ENCODE assay signal across 21 mouse cellular contexts in the genomic region with DNA sequence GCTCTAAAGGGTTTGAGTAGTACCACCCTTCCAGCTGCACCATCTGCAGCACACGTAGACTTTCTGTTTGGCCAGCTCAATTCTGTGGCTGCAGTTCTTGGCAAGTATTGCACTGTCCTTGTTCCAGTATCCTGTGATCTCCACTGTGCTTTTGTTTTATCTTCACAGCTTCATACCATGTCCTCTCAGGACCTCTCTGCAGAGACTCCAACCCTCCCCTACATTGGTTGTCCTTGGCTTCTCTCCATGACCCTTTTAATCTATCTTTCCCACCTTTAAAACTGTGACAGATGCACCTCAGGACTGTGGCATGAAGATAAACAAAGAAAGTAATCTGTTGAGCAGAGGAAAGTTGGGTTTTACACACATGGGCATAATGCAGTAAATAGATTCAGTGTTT.
DNase-seq lines count a peak whose midpoint lies in the region; ATAC-seq and TF ChIP-seq lines count a peak whose summit lies in the region.
"Had no signal": no experiment of that assay in that cellular context is flagged by ENCODE, and none has a peak within 500 bp of the region (broad histone marks: within the 10 kb centered on the region; RNA-seq: fewer than 3 reads in every experiment).

No protein-coding gene starts in this region.

- 0 out of 2 replicates have a peak, but pooled peaks have one; percentile 21 for ATAC-seq in hindbrain, postnatal 0 days
- ATAC-seq in hindbrain, embryonic 12.5 days (ENCODE audit: low FRiP score): no peak
- ATAC-seq: forebrain, embryonic 14.5 days; lung, postnatal 0 days; Patski had no signal

- no peak overlapping the region for H3K4me2 ChIP-seq in hindbrain, postnatal 0 days (ENCODE audit: low read depth, low read length)
- H3K4me2 ChIP-seq in hindbrain, embryonic 12.5 days (replicated peaks): no peak overlapping the region
- H3K4me2 ChIP-seq: embryonic facial prominence, embryonic 12.5 days; neural tube, embryonic 15.5 days had no signal

- no peak overlapping the region for H3K4me3 ChIP-seq in hindbrain, postnatal 0 days (ENCODE audit: low read length)
- H3K4me3 ChIP-seq in hindbrain, embryonic 12.5 days: no peak overlapping the region
- H3K4me3 ChIP-seq: embryonic facial prominence, embryonic 12.5 days; erythroblast, embryonic 14.5 days; neural tube, embryonic 15.5 days had no signal

- no peaks in the 10 kb centered on the region for H3K9me3 ChIP-seq in hindbrain, postnatal 0 days (ENCODE audit: low read length)
- H3K9me3 ChIP-seq in hindbrain, embryonic 12.5 days (replicated peaks): no peaks in the 10 kb centered on the region
- H3K9me3 ChIP-seq: embryonic facial prominence, embryonic 12.5 days; neural tube, embryonic 15.5 days had no signal

- H3K36me3 ChIP-seq in hindbrain, postnatal 0 days (ENCODE audit: insufficient read depth, low read length): no peaks in the 10 kb centered on the region
- H3K36me3 ChIP-seq in hindbrain, embryonic 12.5 days: no peaks in the 10 kb centered on the region
- H3K36me3 ChIP-seq: embryonic facial prominence, embryonic 12.5 days; neural tube, embryonic 15.5 days had no signal

- TF ChIP-seq CTCF in hindbrain, postnatal 0 days (IDR thresholded peaks at IDR 0.05; ENCODE audit: low read depth): no peak

- H3K27me3 ChIP-seq in hindbrain, postnatal 0 days (ENCODE audit: insufficient read depth, low read length): no peaks in the 10 kb centered on the region
- H3K27me3 ChIP-seq in hindbrain, embryonic 12.5 days: no peaks in the 10 kb centered on the region
- H3K27me3 ChIP-seq: embryonic facial prominence, embryonic 12.5 days; neural tube, embryonic 15.5 days; Patski had no signal

- H3K27ac ChIP-seq in hindbrain, postnatal 0 days: no peak overlapping the region
- H3K27ac ChIP-seq in hindbrain, embryonic 12.5 days: no peak overlapping the region
- H3K27ac ChIP-seq: embryonic facial prominence, embryonic 12.5 days; kidney, postnatal 0 days; liver, embryonic 14.5 days; neural tube, embryonic 15.5 days had no signal

- 44% methylated on average over 1 of the region's 1 CpGs for WGBS in hindbrain, postnatal 0 days
- 77% methylated on average over 1 of the region's 1 CpGs for WGBS in hindbrain, embryonic 12.5 days

- peak; percentile 92 for DNase-seq in heart, adult 11 months
- no peak for DNase-seq in heart, postnatal 4 days
- peak; percentile 21 for DNase-seq in hindbrain, postnatal 0 days (ENCODE audit: low spot score)
- peak; percentile 71 for DNase-seq in Muller cell, postnatal 12 days (ENCODE audit: inconsistent ontology term)
- DNase-seq in skeletal muscle tissue, adult 2 months (ENCODE audit: low read depth, low spot score): peak; percentile 17
- DNase-seq in adrenal gland, postnatal 4 days (ENCODE audit: low spot score in 2 of 2): no peak
- DNase-seq: adrenal gland, postnatal 10 days; cerebellum, adult 18-20 months; kidney, adult 18-20 months; midbrain, embryonic 14.5 days; spleen, adult 18-20 months; thymus, adult 2 months had no signal

- H3K4me1 ChIP-seq in hindbrain, postnatal 0 days (ENCODE audit: insufficient read depth, low read length): no peaks in the 10 kb centered on the region
- H3K4me1 ChIP-seq in hindbrain, embryonic 12.5 days: no peaks in the 10 kb centered on the region
- H3K4me1 ChIP-seq: embryonic facial prominence, embryonic 12.5 days; neural tube, embryonic 15.5 days had no signal

- no peak overlapping the region for H3K9ac ChIP-seq in hindbrain, postnatal 0 days (replicated peaks; ENCODE audit: low read length)
- no peak overlapping the region for H3K9ac ChIP-seq in hindbrain, embryonic 12.5 days
- H3K9ac ChIP-seq: embryonic facial prominence, embryonic 12.5 days; liver, embryonic 14.5 days; neural tube, embryonic 15.5 days had no signal

Comparison
In these comparisons a context has a peak if more than half of its experiments do, and no peak if none do; other contexts are left out.
1. DNase-seq: peak in heart, adult 11 months (single experiment), hindbrain, postnatal 0 days (single experiment), Muller cell, postnatal 12 days (single experiment) and skeletal muscle tissue, adult 2 months (single experiment); none in heart, postnatal 4 days (single experiment) and adrenal gland, postnatal 4 days (0 of 2).